In genomic region chr2:161266476-161266875, GRCm38 (mm10) we compare ENCODE assay signal across 30 mouse cellular contexts.
DNase-seq lines count a peak whose midpoint lies in the region; ATAC-seq and TF ChIP-seq lines count a peak whose summit lies in the region.
"Had no signal": no experiment of that assay in that cellular context is flagged by ENCODE, and none has a peak within 500 bp of the region (broad histone marks: within the 10 kb centered on the region; RNA-seq: fewer than 3 reads in every experiment).

No protein-coding gene starts in this region.

- no peaks in the 10 kb centered on the region for H3K9me3 ChIP-seq in forebrain, embryonic 10.5 days
- no peaks in the 10 kb centered on the region for H3K9me3 ChIP-seq in forebrain, embryonic 15.5 days
- H3K9me3 ChIP-seq in midbrain, embryonic 11.5 days (ENCODE audit: control insufficient read depth, low read length), result no peaks in the 10 kb centered on the region
- H3K9me3 ChIP-seq in midbrain, embryonic 14.5 days (ENCODE audit: control insufficient read depth, low read length), result no peaks in the 10 kb centered on the region
- H3K9me3 ChIP-seq in forebrain, postnatal 0 days (ENCODE audit: low read length), result no peaks in the 10 kb centered on the region
- H3K9me3 ChIP-seq: embryonic facial prominence, embryonic 12.5 days; hindbrain, embryonic 10.5 days; hindbrain, embryonic 13.5 days; intestine, embryonic 15.5 days had no signal

- H3K4me3 ChIP-seq in forebrain, embryonic 10.5 days, result no peak overlapping the region
- no peak overlapping the region for H3K4me3 ChIP-seq in forebrain, embryonic 15.5 days
- H3K4me3 ChIP-seq in midbrain, embryonic 11.5 days (ENCODE audit: low read depth, low read length), result no peak overlapping the region
- no peak overlapping the region for H3K4me3 ChIP-seq in midbrain, embryonic 14.5 days (replicated peaks; ENCODE audit: low read depth, low read length)
- no peak overlapping the region for H3K4me3 ChIP-seq in forebrain, postnatal 0 days (ENCODE audit: low read depth, low read length)
- H3K4me3 ChIP-seq: embryonic facial prominence, embryonic 12.5 days; erythroblast, embryonic 14.5 days; gastrocnemius, adult 2 months; hindbrain, embryonic 10.5 days; hindbrain, embryonic 13.5 days; intestine, embryonic 15.5 days had no signal

- H3K27ac ChIP-seq in forebrain, embryonic 10.5 days, result peak overlapping the region; percentile 45
- H3K27ac ChIP-seq in forebrain, embryonic 15.5 days (replicated peaks), result no peak overlapping the region
- H3K27ac ChIP-seq in midbrain, embryonic 11.5 days (ENCODE audit: low read depth, low read length), result no peak overlapping the region
- H3K27ac ChIP-seq in midbrain, embryonic 14.5 days (replicated peaks; ENCODE audit: low read depth, low read length), result no peak overlapping the region
- H3K27ac ChIP-seq in forebrain, postnatal 0 days (ENCODE audit: low read depth, low read length), result 0 out of 2 replicates have a peak overlapping the region, but pooled peaks have one; percentile 9
- H3K27ac ChIP-seq: embryonic facial prominence, embryonic 12.5 days; gastrocnemius, adult 2 months; hindbrain, embryonic 10.5 days; hindbrain, embryonic 13.5 days; intestine, embryonic 15.5 days had no signal

- H3K4me2 ChIP-seq in forebrain, embryonic 15.5 days (replicated peaks), result no peak overlapping the region
- no peak overlapping the region for H3K4me2 ChIP-seq in midbrain, embryonic 11.5 days
- no peak overlapping the region for H3K4me2 ChIP-seq in midbrain, embryonic 14.5 days (ENCODE audit: low read length)
- H3K4me2 ChIP-seq in forebrain, postnatal 0 days (ENCODE audit: low read depth), result no peak overlapping the region
- H3K4me2 ChIP-seq: embryonic facial prominence, embryonic 12.5 days; heart, embryonic 11.5 days; hindbrain, embryonic 13.5 days; intestine, embryonic 15.5 days had no signal

- ATAC-seq in forebrain, embryonic 15.5 days (replicated peaks), result no peak
- no peak for ATAC-seq in midbrain, embryonic 11.5 days (ENCODE audit: low FRiP score)
- ATAC-seq in midbrain, embryonic 14.5 days (ENCODE audit: low FRiP score, low TSS enrichment), result no peak
- no peak for ATAC-seq in forebrain, postnatal 0 days
- ATAC-seq: hindbrain, embryonic 16.5 days; intestine, embryonic 15.5 days; Patski had no signal

- no peak for TF ChIP-seq CTCF in forebrain, postnatal 0 days (IDR thresholded peaks at IDR 0.05; ENCODE audit: low read depth)

- no peak overlapping the region for H3K9ac ChIP-seq in forebrain, embryonic 15.5 days (replicated peaks)
- H3K9ac ChIP-seq in midbrain, embryonic 11.5 days (ENCODE audit: low read length), result no peak overlapping the region
- H3K9ac ChIP-seq in midbrain, embryonic 14.5 days (replicated peaks; ENCODE audit: low read length), result no peak overlapping the region
- no peak overlapping the region for H3K9ac ChIP-seq in forebrain, postnatal 0 days
- H3K9ac ChIP-seq: embryonic facial prominence, embryonic 12.5 days; hindbrain, embryonic 13.5 days; intestine, embryonic 15.5 days had no signal

- intact Hi-C loops in heart, postnatal 10 days (cut with DNase I), result no loop called here

- DNase-seq in forebrain, embryonic 10.5 days (ENCODE audit: extremely low spot score, low spot score), result no peak
- DNase-seq in midbrain, embryonic 11.5 days (ENCODE audit: low spot score, missing footprints), result peak; percentile 82
- DNase-seq in midbrain, embryonic 14.5 days, result no peak
- DNase-seq in forebrain, postnatal 0 days, result no peak
- DNase-seq in retina, postnatal 1 day, result peak; percentile 23
- no peak for DNase-seq in adrenal gland, adult 8-10 months
- DNase-seq in heart, postnatal 10 days, result no peak
- DNase-seq: adrenal gland, postnatal 14 days; B cell, adult 2 months; cerebellum, adult 11-12 months; cerebellum, adult 8-10 months; cerebellum, postnatal 10 days; cerebellum, postnatal 36 days; embryo, embryonic 11 days; gastrocnemius, adult 2 months; gastrocnemius, postnatal 14 days; heart, adult 11 months; heart, postnatal 36 days; kidney, adult 11 months had no signal

- peaks cover 50% of the 10 kb centered on the region for H3K4me1 ChIP-seq in forebrain, embryonic 10.5 days
- H3K4me1 ChIP-seq in forebrain, embryonic 15.5 days, result peaks cover 26% of the 10 kb centered on the region
- H3K4me1 ChIP-seq in midbrain, embryonic 11.5 days (ENCODE audit: control insufficient read depth, insufficient read depth, low read length), result no peaks in the 10 kb centered on the region
- no peaks in the 10 kb centered on the region; the same call in 1 of the 2 replicates for H3K4me1 ChIP-seq in midbrain, embryonic 14.5 days (ENCODE audit: control insufficient read depth, insufficient read depth, low read length)
- no peaks in the 10 kb centered on the region for H3K4me1 ChIP-seq in forebrain, postnatal 0 days (ENCODE audit: insufficient read depth)
- H3K4me1 ChIP-seq: embryonic facial prominence, embryonic 12.5 days; intestine, embryonic 15.5 days had no signal

- peaks cover 14% of the 10 kb centered on the region for H3K27me3 ChIP-seq in forebrain, embryonic 10.5 days (ENCODE audit: poor library complexity, severe bottlenecking)
- no peaks in the 10 kb centered on the region for H3K27me3 ChIP-seq in forebrain, embryonic 15.5 days
- H3K27me3 ChIP-seq in midbrain, embryonic 11.5 days (ENCODE audit: control insufficient read depth, insufficient read depth, low read length), result no peaks in the 10 kb centered on the region
- H3K27me3 ChIP-seq in midbrain, embryonic 14.5 days (ENCODE audit: control insufficient read depth, insufficient read depth, low read length), result no peaks in the 10 kb centered on the region
- H3K27me3 ChIP-seq in forebrain, postnatal 0 days (ENCODE audit: insufficient read depth, low read length), result no peaks in the 10 kb centered on the region
- H3K27me3 ChIP-seq: CH12.LX; embryonic facial prominence, embryonic 12.5 days; hindbrain, embryonic 13.5 days; intestine, embryonic 15.5 days; Patski had no signal

- WGBS in forebrain, embryonic 10.5 days, result 20% methylated on average over 5 of the region's 5 CpGs
- WGBS in forebrain, embryonic 15.5 days, result 8% methylated on average over 5 of the region's 5 CpGs
- WGBS in midbrain, embryonic 11.5 days, result 37% methylated on average over 5 of the region's 5 CpGs
- 12% methylated on average over 5 of the region's 5 CpGs for WGBS in midbrain, embryonic 14.5 days
- 14% methylated on average over 5 of the region's 5 CpGs for WGBS in forebrain, postnatal 0 days

- H3K36me3 ChIP-seq in forebrain, embryonic 10.5 days (replicated peaks), result no peaks in the 10 kb centered on the region
- H3K36me3 ChIP-seq in forebrain, embryonic 15.5 days, result no peaks in the 10 kb centered on the region
- H3K36me3 ChIP-seq in midbrain, embryonic 11.5 days (ENCODE audit: control insufficient read depth, insufficient read depth, low read length), result no peaks in the 10 kb centered on the region
- no peaks in the 10 kb centered on the region for H3K36me3 ChIP-seq in midbrain, embryonic 14.5 days (ENCODE audit: control insufficient read depth, insufficient read depth, low read length)
- no peaks in the 10 kb centered on the region for H3K36me3 ChIP-seq in forebrain, postnatal 0 days (ENCODE audit: insufficient read depth)
- H3K36me3 ChIP-seq: embryonic facial prominence, embryonic 12.5 days; G1E; hindbrain, embryonic 10.5 days; hindbrain, embryonic 13.5 days; intestine, embryonic 15.5 days had no signal

Comparison
In these comparisons a context has a peak if more than half of its experiments do, and no peak if none do; other contexts are left out.
1. DNase-seq: peak in midbrain, embryonic 11.5 days (single experiment) and retina, postnatal 1 day (single experiment); none in forebrain, embryonic 10.5 days (single experiment), midbrain, embryonic 14.5 days (single experiment), forebrain, postnatal 0 days (single experiment), adrenal gland, adult 8-10 months (single experiment) and heart, postnatal 10 days (0 of 2).
2. H3K27ac ChIP-seq: peak in forebrain, embryonic 10.5 days (single experiment) and forebrain, postnatal 0 days (single experiment); none in forebrain, embryonic 15.5 days (single experiment), midbrain, embryonic 11.5 days (single experiment) and midbrain, embryonic 14.5 days (single experiment).